Mouse (Mus musculus): ENCODE measurements around the gene Polr2i. TPM values are rescaled to one million over a fixed set of nuclear protein-coding genes. Genes with fewer than 3 reads are reported as not detected.
"Not testable (repeated sequence)": the region's sequence is repeated elsewhere in the genome, so short reads cannot be mapped to it uniquely, and the experiment has no call there.

The Polr2i gene
- polyA plus RNA-seq, 1 experiment from 2014 or later: 163 TPM

GRCm38 (mm10) chr7:30233387-30233786 is 1.6 kb downstream of the Polr2i start:
- peak overlapping the region; percentile 72; the same call in 1 of the 2 replicates for H3K4me3 ChIP-seq (ENCODE audit: low read depth, low read length)
- no peak for DNase-seq (ENCODE audit: low spot score, missing footprints)
- peaks cover 3% of the 10 kb centered on the region; the same call in 1 of the 2 replicates for H3K36me3 ChIP-seq (ENCODE audit: control insufficient read depth, insufficient read depth, low read length)
- H3K9ac ChIP-seq (ENCODE audit: low read length): no peak overlapping the region
- peak overlapping the region; percentile 52; the same call in 1 of the 2 replicates for H3K4me2 ChIP-seq
- H3K27ac ChIP-seq (ENCODE audit: low read depth, low read length): no peak overlapping the region
- H3K9me3 ChIP-seq (ENCODE audit: control insufficient read depth, low read length): no peaks in the 10 kb centered on the region
- H3K4me1 ChIP-seq (ENCODE audit: control insufficient read depth, insufficient read depth, low read length): peaks cover 10% of the 10 kb centered on the region
- WGBS: 89% methylated on average over 20 of the region's 20 CpGs
- no peak for ATAC-seq (ENCODE audit: low FRiP score)
- H3K27me3 ChIP-seq (ENCODE audit: control insufficient read depth, insufficient read depth, low read length): no peaks in the 10 kb centered on the region

- Histone ChIP-seq H3K9me3 (ENCODE audit: control insufficient read depth, low read length) (no peaks in the 10 kb centered on the region), H3K36me3 (ENCODE audit: control insufficient read depth, insufficient read depth, low read length) (peaks cover 3% of the 10 kb centered on the region; the same call in 1 of the 2 replicates), H3K27me3 (ENCODE audit: control insufficient read depth, insufficient read depth, low read length) (no peaks in the 10 kb centered on the region), H3K4me2 (no peak overlapping the region), H3K4me3 (ENCODE audit: low read depth, low read length) (no peak overlapping the region), H3K27ac (ENCODE audit: low read depth, low read length) (no peak overlapping the region), H3K9ac (ENCODE audit: low read length) (no peak overlapping the region), H3K4me1 (ENCODE audit: control insufficient read depth, insufficient read depth, low read length) (peaks cover 10% of the 10 kb centered on the region)
- ATAC-seq (ENCODE audit: low FRiP score) (no peak), DNase-seq (ENCODE audit: low spot score, missing footprints) (no peak)
- WGBS: 96% methylated on average over 15 of the region's 15 CpGs
These were observed 2.6 kb downstream of the Polr2i start for GRCm38 (mm10) chr7:30234276-30234858.

- H3K27me3 ChIP-seq (ENCODE audit: control insufficient read depth, insufficient read depth, low read length): no peaks in the 10 kb centered on the region
- ATAC-seq (ENCODE audit: low FRiP score): no peak
- H3K4me1 ChIP-seq (ENCODE audit: control insufficient read depth, insufficient read depth, low read length): peaks cover 10% of the 10 kb centered on the region
- no peak overlapping the region for H3K27ac ChIP-seq (ENCODE audit: low read depth, low read length)
- no peak for DNase-seq (ENCODE audit: low spot score, missing footprints)
- no peak overlapping the region for H3K9ac ChIP-seq (ENCODE audit: low read length)
- WGBS: 93% methylated on average over 8 of the region's 8 CpGs
- H3K9me3 ChIP-seq (ENCODE audit: control insufficient read depth, low read length): no peaks in the 10 kb centered on the region
- no peak overlapping the region for H3K4me2 ChIP-seq
- H3K36me3 ChIP-seq (ENCODE audit: control insufficient read depth, insufficient read depth, low read length): 0 out of 2 replicates have a peak, but pooled peaks cover under 1% of the 10 kb centered on the region
- no peak overlapping the region for H3K4me3 ChIP-seq (ENCODE audit: low read depth, low read length)
These were observed 3.3 kb downstream of the Polr2i start for GRCm38 (mm10) chr7:30235091-30235490.

GRCm38 (mm10) chr7:30235625-30236024 is 3.9 kb downstream of the Polr2i start, which contains the start of gene Ovol3:
Ovol3 (minus strand) TSS chr7:30235725.
- no peak for ATAC-seq (ENCODE audit: low FRiP score)
- H3K4me1 ChIP-seq (ENCODE audit: control insufficient read depth, insufficient read depth, low read length): peaks cover 9% of the 10 kb centered on the region
- WGBS: 89% methylated on average over 4 of the region's 4 CpGs
- no peak within 1 kb of the TSS for H3K27ac ChIP-seq (ENCODE audit: low read depth, low read length)
- H3K4me2 ChIP-seq: no peak within 1 kb of the TSS
- no peak within 1 kb of the TSS for H3K9ac ChIP-seq (ENCODE audit: low read length)
- H3K27me3 ChIP-seq (ENCODE audit: control insufficient read depth, insufficient read depth, low read length): no peaks in the 10 kb centered on the region
- no peaks in the 10 kb centered on the region for H3K9me3 ChIP-seq (ENCODE audit: control insufficient read depth, low read length)
- H3K4me3 ChIP-seq (ENCODE audit: low read depth, low read length): no peak within 1 kb of the TSS
- peaks cover 2% of the 10 kb centered on the region; the same call in 1 of the 2 replicates for H3K36me3 ChIP-seq (ENCODE audit: control insufficient read depth, insufficient read depth, low read length)
- DNase-seq (ENCODE audit: low spot score, missing footprints): no peak

GRCm38 (mm10) chr7:30237374-30237773 is 5.6 kb downstream of the Polr2i start:
- ATAC-seq (ENCODE audit: low FRiP score); H3K4me2 ChIP-seq; DNase-seq (ENCODE audit: low spot score, missing footprints); H3K27ac ChIP-seq (ENCODE audit: low read depth, low read length); H3K27me3 ChIP-seq (ENCODE audit: control insufficient read depth, insufficient read depth, low read length); H3K9ac ChIP-seq (ENCODE audit: low read length); H3K4me1 ChIP-seq (ENCODE audit: control insufficient read depth, insufficient read depth, low read length); H3K36me3 ChIP-seq (ENCODE audit: control insufficient read depth, insufficient read depth, low read length); H3K9me3 ChIP-seq (ENCODE audit: control insufficient read depth, low read length); H3K4me3 ChIP-seq (ENCODE audit: low read depth, low read length): not testable (repeated sequence)
- 86% methylated on average over 3 of the region's 3 CpGs for WGBS

- H3K27ac ChIP-seq (ENCODE audit: low read depth, low read length): no peak overlapping the region
- H3K4me1 ChIP-seq (ENCODE audit: control insufficient read depth, insufficient read depth, low read length): no peaks in the 10 kb centered on the region
- ATAC-seq (ENCODE audit: low FRiP score) (no peak), DNase-seq (ENCODE audit: low spot score, missing footprints) (no peak)
- H3K9ac ChIP-seq (ENCODE audit: low read length): no peak overlapping the region
- no peak overlapping the region for H3K4me2 ChIP-seq
- no peaks in the 10 kb centered on the region for H3K9me3 ChIP-seq (ENCODE audit: control insufficient read depth, low read length)
- 90% methylated on average over 12 of the region's 12 CpGs for WGBS
- H3K4me3 ChIP-seq (ENCODE audit: low read depth, low read length): no peak overlapping the region
- no peaks in the 10 kb centered on the region for H3K27me3 ChIP-seq (ENCODE audit: control insufficient read depth, insufficient read depth, low read length)
- H3K36me3 ChIP-seq (ENCODE audit: control insufficient read depth, insufficient read depth, low read length): no peaks in the 10 kb centered on the region; the same call in 1 of the 2 replicates
These were observed 20.5 kb downstream of the Polr2i start for GRCm38 (mm10) chr7:30251956-30252954.

- Histone ChIP-seq H3K4me1 (ENCODE audit: control insufficient read depth, insufficient read depth, low read length) (no peaks in the 10 kb centered on the region), H3K9me3 (ENCODE audit: control insufficient read depth, low read length) (no peaks in the 10 kb centered on the region), H3K4me3 (ENCODE audit: low read depth, low read length) (no peak overlapping the region), H3K27ac (ENCODE audit: low read depth, low read length) (no peak overlapping the region), H3K4me2 (no peak overlapping the region), H3K36me3 (ENCODE audit: control insufficient read depth, insufficient read depth, low read length) (peaks cover 13% of the 10 kb centered on the region), H3K27me3 (ENCODE audit: control insufficient read depth, insufficient read depth, low read length) (no peaks in the 10 kb centered on the region), H3K9ac (ENCODE audit: low read length) (no peak overlapping the region)
- WGBS: 83% methylated on average over 2 of the region's 2 CpGs
- ATAC-seq (ENCODE audit: low FRiP score) (no peak), DNase-seq (ENCODE audit: low spot score, missing footprints) (no peak)
These were observed 33.3 kb downstream of the Polr2i start for GRCm38 (mm10) chr7:30265041-30265440.

GRCm38 (mm10) chr7:30265531-30265930 is 33.8 kb downstream of the Polr2i start:
- 93% methylated on average over 5 of the region's 5 CpGs for WGBS
- no peak overlapping the region for H3K27ac ChIP-seq (ENCODE audit: low read depth, low read length)
- ATAC-seq (ENCODE audit: low FRiP score) (no peak), DNase-seq (ENCODE audit: low spot score, missing footprints) (no peak)
- no peak overlapping the region for H3K9ac ChIP-seq (ENCODE audit: low read length)
- H3K4me3 ChIP-seq (ENCODE audit: low read depth, low read length): no peak overlapping the region
- no peaks in the 10 kb centered on the region for H3K27me3 ChIP-seq (ENCODE audit: control insufficient read depth, insufficient read depth, low read length)
- H3K4me2 ChIP-seq: no peak overlapping the region
- H3K4me1 ChIP-seq (ENCODE audit: control insufficient read depth, insufficient read depth, low read length): no peaks in the 10 kb centered on the region
- H3K9me3 ChIP-seq (ENCODE audit: control insufficient read depth, low read length): no peaks in the 10 kb centered on the region
- H3K36me3 ChIP-seq (ENCODE audit: control insufficient read depth, insufficient read depth, low read length): peaks cover 13% of the 10 kb centered on the region

GRCm38 (mm10) chr7:30265935-30266334 is 34.2 kb downstream of the Polr2i start:
- WGBS: 91% methylated on average over 7 of the region's 7 CpGs
- Histone ChIP-seq H3K9ac (ENCODE audit: low read length) (no peak overlapping the region), H3K36me3 (ENCODE audit: control insufficient read depth, insufficient read depth, low read length) (peaks cover 13% of the 10 kb centered on the region), H3K4me1 (ENCODE audit: control insufficient read depth, insufficient read depth, low read length) (no peaks in the 10 kb centered on the region), H3K4me3 (ENCODE audit: low read depth, low read length) (no peak overlapping the region), H3K27ac (ENCODE audit: low read depth, low read length) (no peak overlapping the region), H3K27me3 (ENCODE audit: control insufficient read depth, insufficient read depth, low read length) (no peaks in the 10 kb centered on the region), H3K4me2 (no peak overlapping the region), H3K9me3 (ENCODE audit: control insufficient read depth, low read length) (no peaks in the 10 kb centered on the region)
- ATAC-seq (ENCODE audit: low FRiP score): no peak
- no peak for DNase-seq (ENCODE audit: low spot score, missing footprints)
